Mouse (Mus musculus) liver, adult (tissue): ENCODE measurements around the gene Slit3.

ENCODE experiments used
- GATA4 ChIP-seq: IDR thresholded peaks from 2 replicates; pipeline ENCODE4 v1.6.1; 2014; ENCODE audit warnings: mild to moderate bottlenecking, low read length; ENCODE audit not compliant: insufficient replicate concordance

The Slit3 gene

DNA sequence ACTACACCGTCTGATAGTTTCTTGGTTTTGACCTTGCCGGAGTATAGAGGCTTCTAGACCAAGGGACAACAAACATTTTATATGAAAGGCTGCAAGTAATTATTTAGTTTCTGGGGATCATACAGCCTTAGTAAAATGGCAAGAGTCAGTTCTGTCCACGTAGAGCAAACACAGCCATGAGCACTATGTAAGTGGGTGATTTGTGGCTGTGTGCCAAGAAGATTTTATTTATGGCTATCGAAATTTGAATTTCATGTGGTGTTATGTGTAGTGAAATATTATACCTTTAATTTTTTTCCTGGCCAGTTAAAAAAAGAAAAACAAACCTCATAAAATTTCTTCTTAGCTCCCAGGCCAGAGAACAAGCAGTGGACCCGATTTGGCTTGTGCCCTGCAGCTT lies 33.4 kb downstream of the Slit3 start:
- no peak for TF ChIP-seq GATA4

- TF ChIP-seq GATA4, result no peak
Measured at GRCm38 (mm10) chr11:35155281-35155680, 34.3 kb downstream of the Slit3 start.

- TF ChIP-seq GATA4, result no peak
Measured at GRCm38 (mm10) chr11:35156676-35157075, 35.7 kb downstream of the Slit3 start.

GRCm38 (mm10) chr11:35160682-35161211 lies 39.7 kb downstream of the Slit3 start:
- TF ChIP-seq GATA4, result no peak

DNA sequence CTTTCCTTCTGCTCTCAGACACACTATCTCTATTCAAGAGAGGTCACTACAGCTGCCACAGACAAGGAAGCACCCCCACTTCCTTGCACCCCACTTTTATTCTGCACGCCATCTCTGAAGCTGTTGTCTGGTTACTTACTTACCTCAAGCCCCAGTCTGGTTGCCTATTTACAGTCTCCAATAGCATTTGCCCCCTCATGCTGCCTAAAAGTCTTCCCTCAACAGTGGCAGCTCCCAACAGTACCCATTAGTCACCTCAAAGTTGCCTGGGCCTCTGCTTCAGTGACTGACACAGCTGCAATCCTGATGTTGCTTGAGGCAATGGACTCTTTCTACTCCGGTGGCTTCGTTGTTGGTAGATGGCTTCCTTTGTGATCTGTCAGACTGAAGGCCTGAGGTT lies 42.4 kb downstream of the Slit3 start:
- no peak for TF ChIP-seq GATA4

DNA sequence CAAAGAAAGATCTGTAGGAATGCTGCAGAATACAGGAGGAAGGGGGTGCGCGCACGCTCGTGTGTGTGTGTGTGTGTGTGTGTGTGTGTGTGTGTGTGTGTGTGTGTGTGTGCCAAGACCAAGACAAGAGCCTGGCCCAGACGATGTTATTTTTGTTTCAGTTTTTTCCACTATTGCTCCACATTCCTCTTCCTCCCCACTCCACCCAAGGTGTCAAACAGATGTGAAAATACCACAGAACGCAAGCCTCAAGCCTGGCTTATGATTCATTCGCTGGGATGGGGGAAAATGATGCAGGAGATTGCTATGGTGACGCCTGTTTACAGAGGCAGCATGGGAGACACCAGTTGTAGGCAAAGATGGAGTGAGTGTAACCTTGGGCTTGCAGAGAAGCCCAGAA lies 46.2 kb downstream of the Slit3 start:
- no peak for TF ChIP-seq GATA4

DNA sequence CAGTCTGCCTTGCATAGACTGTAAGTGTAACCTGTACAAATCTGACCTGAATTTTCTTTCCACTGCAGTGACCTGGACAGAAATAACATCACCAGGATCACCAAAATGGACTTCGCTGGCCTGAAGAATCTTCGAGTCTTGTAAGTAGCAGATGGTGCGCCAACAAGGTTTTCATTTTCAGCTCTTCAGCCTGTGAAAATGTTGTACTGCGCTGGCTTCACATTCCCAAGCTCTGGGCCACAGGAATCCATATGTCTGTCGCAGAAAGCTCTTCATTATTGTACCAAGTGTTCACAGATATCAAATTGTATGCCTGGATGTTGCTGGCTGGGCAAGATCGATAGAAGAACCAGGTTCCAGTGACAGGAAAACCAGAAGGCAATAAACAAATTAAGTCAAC lies 50.5 kb downstream of the Slit3 start:
- TF ChIP-seq GATA4, result no peak

GRCm38 (mm10) chr11:35177564-35177963 lies 56.5 kb downstream of the Slit3 start:
- TF ChIP-seq GATA4, result no peak

DNA sequence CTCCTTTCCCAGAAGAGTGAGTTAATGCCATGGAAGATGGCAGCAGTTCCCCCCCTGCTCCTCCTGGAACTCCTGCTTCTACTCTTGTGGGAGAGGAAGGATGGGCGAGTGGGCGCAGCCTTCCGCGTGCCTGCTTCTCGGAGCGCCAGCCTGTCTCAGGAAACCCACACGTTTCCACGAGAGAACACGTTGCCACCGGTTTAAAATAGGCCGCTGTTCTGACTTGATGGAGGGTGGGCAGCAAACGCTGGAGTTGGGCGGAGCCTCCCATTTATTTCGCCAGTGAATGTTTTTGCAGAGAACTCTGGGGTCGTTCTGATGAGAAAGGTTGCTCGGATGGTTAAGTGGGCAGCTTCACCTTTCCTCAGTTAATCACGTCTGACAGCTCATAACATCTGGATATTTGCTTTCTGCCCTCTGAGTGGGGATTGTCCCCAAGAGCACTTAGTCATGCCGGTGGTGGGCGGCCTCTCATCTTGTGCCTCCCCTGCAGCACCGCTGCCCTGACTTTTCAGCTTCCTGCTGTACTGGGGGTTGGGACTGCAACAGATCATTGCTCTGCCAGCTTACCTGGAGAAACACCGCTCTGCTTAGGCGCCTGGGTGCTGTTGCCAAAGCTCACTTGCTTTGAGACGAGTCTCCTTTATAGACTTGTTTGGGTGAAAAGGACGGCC lies 57.3 kb downstream of the Slit3 start:
- no peak for TF ChIP-seq GATA4

GRCm38 (mm10) chr11:35179305-35179704 lies 58.3 kb downstream of the Slit3 start:
- TF ChIP-seq GATA4, result no peak

GRCm38 (mm10) chr11:35182887-35183286 lies 61.9 kb downstream of the Slit3 start:
- no peak for TF ChIP-seq GATA4

DNA sequence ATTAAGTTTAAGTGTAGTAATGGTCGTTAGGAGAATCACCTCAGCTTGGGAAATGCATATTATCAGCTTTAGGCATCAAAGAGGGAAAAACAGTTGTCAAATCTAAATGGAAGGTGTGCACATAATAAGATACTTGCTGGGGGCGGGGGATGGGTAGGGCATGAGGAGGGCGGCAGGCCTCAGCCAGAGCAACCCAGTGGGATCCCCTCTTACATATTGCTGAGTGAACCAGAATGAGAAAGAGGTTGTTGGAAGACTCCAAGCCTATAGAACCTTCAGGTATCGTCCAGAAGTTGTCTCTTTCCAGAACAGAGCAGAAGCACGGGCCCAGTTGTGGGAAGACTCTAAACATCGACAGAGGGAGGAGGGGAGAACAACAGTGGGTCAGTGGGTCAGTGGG lies 73.8 kb downstream of the Slit3 start:
- TF ChIP-seq GATA4, result no peak

DNA sequence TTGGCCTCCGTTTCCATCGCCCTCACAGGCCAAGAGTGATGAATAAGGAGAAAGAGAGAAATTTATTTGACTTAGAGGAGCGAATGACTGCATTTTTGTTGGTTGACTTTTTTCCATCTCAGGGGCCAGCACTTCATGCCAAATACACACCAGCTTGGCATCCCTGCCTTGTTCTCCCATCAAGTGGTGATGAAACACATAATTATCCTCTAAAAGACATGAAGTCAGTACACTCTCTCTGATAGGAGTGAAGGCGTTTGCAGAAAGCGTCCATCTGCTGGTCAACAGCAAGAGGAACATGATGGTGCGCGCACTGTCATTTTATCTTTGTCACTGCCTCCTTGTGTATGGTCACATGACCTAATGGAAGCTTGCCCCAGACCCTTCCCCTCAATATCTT lies 75.8 kb downstream of the Slit3 start:
- no peak for TF ChIP-seq GATA4

DNA sequence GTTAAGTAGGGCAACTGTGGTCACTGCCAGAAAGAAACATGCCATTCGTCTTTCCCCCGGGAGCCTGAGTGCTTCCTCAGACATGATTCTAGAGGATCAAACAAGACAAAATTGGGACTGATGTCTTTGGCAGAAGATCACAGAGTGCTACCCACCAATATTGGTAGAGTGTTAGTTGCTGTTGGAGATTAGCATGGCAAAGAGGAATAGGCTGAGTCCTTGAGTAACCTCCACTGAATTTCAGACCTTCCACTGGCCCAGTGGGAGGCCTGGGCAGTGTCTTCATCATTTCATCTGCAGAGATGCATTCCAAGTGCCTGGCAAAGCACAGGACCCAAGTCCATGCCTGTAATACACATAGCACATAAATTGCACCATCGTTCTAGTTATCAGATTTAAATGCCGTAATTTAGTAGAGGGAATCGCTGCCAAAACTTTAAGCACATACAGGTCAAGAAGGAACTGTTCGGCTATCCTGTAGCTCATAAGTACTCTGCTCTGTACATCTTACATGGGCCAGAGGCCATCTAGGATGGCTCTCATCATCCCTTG lies 77.6 kb downstream of the Slit3 start:
- no peak for TF ChIP-seq GATA4

DNA sequence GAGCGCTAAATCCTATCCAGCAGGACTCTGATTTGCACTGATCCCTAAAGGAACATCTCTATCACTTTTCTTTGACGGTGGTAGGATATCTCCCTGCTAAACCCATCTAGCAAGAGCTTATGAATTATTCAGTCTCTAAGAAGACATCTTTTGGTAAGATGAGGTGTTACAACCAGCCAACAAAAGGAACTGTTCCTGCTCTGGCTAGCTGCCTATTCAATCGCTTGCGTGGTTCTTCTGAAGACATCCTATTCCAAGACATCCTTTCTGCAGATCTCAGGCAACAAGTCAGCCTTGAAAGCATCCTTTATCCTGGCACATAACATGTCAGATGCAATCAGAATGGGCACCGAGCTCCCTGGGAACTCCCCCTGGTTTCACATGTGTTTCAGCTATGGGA lies 81.3 kb downstream of the Slit3 start:
- TF ChIP-seq GATA4, result no peak

DNA sequence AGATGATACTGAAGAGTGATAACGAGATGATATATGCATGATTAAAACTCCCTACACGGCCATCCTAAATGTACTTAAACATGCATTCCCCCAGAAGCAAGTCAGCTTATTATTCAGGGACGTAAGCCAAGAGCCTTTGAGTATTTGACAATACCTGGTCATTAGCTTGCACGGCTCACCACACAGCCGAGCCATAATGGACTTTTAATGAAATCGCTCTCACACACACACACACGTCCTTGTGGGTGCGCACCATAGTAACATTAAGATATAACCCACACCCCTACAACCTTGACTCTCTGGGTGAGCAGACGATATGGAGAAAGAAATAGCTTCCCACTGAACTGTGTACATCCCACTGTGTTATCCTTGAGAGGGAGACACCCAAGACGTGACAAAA lies 82.6 kb downstream of the Slit3 start:
- no peak for TF ChIP-seq GATA4

DNA sequence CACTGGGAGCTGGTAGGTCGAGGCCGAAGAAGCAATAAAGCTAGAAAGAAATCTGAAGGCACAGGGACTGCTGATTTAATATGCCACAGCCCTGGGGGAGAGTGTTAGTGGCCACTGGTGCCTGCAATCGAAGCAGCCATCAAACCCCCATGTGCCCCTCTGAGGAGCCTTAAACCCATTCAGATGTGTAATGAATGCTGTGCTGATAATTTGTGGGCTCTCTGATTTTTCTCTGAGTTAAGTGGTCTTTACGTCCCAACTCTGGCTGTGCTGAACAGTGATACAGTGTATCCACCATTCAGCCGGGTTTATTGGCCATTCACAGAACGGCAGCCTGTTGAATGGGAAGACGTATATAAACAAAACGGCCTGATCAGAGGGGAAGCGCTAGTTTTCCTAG lies 83.1 kb downstream of the Slit3 start:
- no peak for TF ChIP-seq GATA4
